Mouse (Mus musculus) ES-Bruce4 (cell line): ENCODE data around the gene Pfkfb3.

ENCODE experiments used
- CTCF ChIP-seq: IDR thresholded peaks from one replicate; pipeline ENCODE4 v1.8.1; 2011; ENCODE audit warnings: low read depth, low read length
- EP300 ChIP-seq: IDR thresholded peaks from 2 replicates; pipeline ENCODE4 v1.6.1; 2011; ENCODE audit warnings: low read depth, low read length; ENCODE audit not compliant: insufficient read depth
- POLR2A ChIP-seq: IDR thresholded peaks from one replicate; pipeline ENCODE4 v1.8.1; 2011; ENCODE audit warnings: low read length; ENCODE audit not compliant: insufficient read depth

DNA sequence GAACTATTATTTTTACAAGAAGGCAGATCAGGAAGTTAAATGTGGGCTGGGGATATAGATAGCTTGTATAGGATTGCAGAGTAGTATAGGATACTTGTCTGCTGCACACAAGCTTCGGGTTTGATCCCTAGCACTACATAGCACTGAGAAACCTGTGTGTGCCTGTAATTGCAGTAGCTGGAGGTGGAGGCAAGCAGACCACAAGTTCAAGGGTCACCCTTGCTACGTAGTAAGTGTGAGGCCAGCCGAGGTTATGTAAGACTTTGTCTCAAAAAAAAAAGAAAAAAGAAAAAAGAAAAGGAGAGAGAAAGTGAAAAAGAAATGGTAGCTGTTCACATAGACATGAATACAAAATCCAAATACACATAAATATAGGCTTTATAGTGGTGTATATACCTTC, 127.5 kb downstream of the Pfkfb3 start:
- TF ChIP-seq CTCF (no peak), POLR2A (no peak), EP300 (no peak)
